Mouse (Mus musculus): ENCODE results near the gene Rock2.
A peak's percentile ranks its signal among the peaks of the same experiment; 100 is the strongest.
"Not testable (repeated sequence)": the region's sequence is repeated elsewhere in the genome, so short reads cannot be mapped to it uniquely, and the experiment has no call there.

Gene Rock2

GRCm38 (mm10) chr12:17001211-17001610, 106.5 kb downstream of the Rock2 start:
- DNase-seq, result no peak

DNA sequence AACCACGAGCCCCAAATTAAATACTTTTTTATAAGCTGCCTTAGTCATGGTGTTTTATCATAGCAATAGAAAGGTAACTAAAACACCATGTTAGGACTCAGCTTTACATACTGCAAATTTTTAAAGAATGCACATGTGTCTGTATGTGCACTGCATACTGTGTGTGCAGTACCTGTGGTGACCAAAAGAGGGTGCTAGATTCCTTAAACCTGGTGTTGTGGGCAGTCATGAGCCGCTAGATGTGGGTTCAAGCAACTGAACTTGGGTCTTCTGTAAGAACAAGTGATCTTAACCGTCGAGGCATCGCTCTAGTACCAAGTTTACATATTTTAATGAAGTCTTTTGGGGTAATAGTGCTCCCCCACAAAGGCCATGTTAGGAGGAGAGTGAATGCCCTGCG, 114.8 kb downstream of the Rock2 start:
- no peak for DNase-seq

GRCm38 (mm10) chr12:17011100-17011870, 116.6 kb downstream of the Rock2 start, which contains the start of gene 2410004P03Rik:
TSS of gene 2410004P03Rik (minus strand) at chr12:17011727.
- peak; percentile 86 to 89 for DNase-seq

DNA sequence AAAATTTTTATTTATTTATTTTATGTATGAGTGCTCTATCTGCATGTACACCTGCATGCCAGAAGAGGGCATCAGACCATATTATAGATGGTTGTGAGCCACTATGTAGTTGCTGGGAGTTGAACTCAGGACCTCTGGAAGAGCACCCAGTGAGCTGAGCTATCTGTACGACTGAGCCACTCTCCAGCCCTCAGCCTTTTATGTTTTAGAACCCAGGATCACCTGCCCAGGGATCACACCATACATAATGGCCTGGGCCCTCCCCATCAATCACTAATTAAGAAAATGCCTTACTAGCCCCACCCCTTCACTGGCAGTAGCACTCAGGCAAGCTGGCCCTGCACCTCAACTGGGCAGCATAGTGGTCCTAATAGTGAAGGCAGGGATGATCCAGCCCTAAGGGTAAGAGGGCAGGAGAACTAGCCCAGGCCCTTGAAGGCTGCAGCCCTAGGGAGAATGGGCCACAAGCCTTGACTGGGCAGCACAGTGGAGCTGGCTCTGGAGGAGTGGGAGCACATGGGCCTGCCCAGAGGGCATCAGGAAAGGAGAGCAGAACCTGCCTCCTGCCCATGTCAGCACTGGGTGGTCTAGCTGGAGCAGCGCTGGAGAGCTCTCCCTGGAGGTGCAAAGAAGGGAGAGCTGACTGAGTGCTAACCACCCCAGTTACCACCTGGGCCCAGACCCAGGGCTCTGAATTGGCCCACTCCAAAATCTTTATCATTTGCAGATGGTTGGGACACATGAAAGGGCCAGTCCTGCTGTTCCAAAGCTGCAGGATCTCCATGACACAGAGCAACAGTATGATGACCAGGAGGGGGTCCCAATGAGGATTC, 117.6 kb downstream of the Rock2 start:
- no peak for DNase-seq

DNA sequence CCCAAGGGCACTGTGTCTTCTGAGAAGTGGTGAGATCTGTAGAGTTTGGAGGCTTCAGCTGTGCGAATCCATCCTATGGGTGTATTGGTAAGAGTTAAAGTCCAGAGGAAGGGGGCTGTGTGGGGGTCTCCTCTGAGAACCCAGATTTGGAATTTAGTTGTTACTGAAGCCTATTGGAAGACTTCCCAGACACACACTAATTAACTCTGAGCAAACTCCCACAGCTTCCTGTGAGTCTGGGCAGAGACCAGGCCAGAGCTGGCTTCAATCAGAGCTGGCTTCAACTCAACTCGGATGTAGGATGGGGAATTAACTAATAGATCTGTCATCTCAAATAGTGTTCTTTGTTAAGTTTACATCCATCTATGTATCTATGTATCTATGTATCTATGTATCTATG, 121.0 kb downstream of the Rock2 start:
- DNase-seq, result peak; percentile 34 to 45

DNA sequence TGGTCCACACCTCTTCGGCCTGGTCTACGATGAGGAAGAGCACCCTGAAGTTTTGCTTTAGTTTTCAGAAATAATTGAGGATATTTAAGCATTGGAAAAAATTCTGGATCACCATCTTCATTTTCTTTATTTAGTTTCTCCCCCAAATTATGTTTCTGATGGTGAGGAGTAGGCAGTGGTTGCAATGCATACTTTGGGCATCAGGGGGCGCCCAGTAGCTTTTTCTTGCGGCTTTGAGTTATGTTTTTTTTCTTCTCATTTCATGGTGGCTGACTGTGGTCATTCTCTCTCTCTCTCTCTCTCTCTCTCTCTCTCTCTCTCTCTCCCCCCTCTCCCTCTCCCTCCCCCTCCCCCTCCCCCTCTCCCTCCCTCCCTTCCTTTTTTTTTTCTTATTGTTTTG, 123.8 kb downstream of the Rock2 start:
- DNase-seq, result peak; percentile 81 to 85

DNA sequence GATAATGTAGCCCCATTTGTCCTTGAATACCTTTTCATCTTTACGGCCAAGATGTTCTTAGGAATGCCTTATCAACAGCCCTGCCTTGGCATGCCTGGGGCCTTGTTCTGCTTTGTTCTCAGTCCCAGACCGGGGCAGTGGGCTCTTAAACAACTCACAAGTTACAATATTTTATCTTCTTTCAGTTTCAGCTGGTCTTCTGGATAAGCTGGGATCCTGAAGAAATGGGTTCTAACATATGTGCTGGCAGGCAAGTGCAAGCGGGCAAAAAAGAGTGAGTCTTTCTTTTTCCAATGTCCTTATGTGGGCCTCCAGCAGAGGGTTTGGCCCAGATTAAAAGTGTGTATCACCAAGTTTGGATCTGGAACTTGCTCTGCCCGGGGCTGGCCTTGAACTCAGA, 126.4 kb downstream of the Rock2 start:
- DNase-seq, result not testable (repeated sequence)

DNA sequence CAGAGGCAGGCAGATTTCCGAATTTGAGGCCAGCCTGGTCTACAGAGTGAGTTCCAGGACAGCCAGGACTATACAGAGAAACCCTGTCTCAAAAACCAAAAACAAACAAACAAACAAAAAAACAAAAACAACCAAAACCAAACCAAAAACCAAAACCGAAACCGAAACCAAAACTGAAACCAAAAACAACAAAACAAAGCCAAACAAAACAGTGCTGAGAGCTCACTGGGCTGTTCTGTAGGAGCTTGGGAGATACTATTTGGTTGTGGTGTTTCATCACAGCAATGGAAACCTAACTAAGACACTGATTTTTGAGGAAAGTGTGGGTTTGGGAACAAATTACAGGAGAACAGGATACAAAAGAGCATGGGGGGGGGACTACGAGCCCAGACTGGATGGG, 127.5 kb downstream of the Rock2 start:
- DNase-seq, result no peak

DNA sequence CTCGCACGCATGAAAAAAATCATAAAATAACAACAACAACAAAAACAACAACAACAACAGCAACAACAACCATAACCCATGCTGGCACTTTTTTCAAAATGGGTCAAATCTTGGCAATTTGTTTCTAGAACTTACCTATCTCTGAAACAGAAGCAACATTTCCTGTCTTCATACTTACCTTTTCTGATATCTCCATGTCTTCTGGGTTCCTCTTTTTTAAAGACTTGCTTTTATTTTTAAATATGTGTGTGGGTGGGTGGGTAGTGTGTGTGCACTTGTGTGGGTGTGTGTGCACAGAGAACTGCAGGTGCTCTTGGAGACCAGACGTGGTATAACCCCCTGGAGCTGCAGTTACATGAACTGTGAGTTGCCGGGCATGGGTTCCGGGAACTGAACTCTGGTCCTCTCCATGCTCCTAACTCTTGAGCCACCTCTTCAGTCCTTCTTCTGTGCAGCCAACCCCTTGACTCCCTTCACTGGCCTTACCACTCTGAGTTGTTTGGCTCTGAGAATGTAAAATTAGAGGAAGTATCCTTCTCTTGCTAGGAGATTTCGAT, 129.9 kb downstream of the Rock2 start:
- no peak for DNase-seq

- peak; percentile 91 to 95 for DNase-seq
Observed at GRCm38 (mm10) chr12:17032694-17033463, 138.2 kb downstream of the Rock2 start.

DNA sequence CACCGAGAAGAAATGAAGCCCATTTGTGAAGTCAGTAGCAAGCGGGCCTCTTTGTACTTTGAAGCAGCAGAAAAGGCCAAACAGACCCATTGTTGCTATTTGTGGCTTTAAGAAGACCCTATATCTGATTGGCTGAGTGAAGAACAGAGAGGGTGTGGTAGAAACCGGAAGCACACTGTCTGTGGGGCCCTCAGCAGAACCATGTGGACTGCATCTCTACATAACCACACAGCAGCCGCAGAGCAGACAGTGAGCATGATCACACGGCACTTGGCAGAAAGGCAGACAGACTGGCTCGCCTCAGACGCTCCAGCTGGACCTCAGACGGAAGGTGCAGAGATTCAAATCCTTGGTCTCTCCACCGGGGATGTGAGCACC, 138.8 kb downstream of the Rock2 start:
- DNase-seq, result no peak

DNA sequence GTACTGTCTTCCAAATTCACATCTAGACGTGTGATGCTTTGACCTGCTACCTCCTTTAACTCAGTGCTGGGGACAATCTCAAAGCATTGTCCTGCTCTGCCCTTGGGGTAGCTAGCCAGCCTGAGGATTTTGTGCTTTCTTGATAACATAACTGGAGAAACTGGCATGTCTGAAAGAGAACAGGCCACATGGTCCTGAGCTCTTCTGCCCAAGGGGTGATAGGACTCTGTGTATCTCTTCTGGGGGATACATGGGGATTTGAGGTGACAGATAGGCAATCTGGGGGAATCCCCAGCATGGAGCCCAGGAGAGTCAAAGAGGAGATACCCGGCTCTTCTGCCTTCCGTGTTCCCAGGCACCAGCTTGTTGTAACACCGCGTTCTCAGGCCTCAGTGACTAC, 140.0 kb downstream of the Rock2 start:
- no peak for DNase-seq

GRCm38 (mm10) chr12:17035128-17035527, 140.4 kb downstream of the Rock2 start:
- DNase-seq, result peak; percentile 53 to 54

DNA sequence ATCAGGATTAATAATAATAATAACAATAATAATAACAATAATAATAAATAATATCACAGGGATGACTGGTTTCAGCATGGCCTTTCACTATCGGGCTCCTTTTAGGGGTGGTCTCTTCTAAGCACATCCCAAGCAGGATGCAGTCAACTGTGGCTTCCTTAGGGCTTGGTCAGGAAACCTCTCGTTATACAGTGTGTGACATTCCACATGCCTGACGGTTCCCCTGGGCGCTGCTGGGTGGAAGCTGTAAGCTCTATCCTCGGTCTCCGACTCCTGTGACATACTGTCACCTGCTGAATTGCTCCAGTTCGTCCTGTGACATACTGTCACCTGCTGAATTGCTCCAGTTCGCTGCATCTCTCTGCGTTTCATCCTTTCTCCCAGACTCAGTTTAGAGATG, 141.8 kb downstream of the Rock2 start:
- DNase-seq, result no peak

DNA sequence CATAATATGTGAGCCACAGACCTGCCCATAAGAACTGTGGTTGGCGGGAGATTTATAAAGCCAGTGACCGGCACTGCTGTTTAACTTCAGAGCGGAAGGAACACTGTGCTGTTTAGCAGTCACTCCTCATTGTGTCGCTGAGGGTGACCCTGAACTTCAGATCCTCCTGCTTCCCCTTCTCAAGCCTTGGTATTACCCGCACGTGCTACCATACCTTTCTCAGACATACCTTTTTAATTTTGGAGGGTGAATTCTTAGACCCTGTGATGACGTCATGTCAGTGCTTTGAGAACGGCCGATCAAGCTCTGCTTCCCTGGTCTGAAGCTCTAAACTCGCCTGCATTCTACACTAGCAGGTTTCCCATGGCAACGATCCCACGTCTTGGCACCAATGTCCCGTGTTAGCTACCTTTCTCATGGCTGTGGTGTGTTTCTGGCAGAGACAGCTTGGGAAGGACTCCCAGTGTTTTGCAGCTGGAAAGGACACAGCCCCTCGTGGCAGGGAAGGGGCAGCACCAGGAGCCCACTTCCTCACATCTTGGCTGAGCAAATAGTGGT, 142.4 kb downstream of the Rock2 start:
- DNase-seq, result peak; percentile 49 to 52

Data from cerebellum, postnatal 10 days (tissue).